Mouse (Mus musculus) thymus, adult 2 months (tissue): ENCODE data around the gene Ovol1.

Experiments used
- CTCF ChIP-seq: fragments of 200-500 bp; IDR thresholded peaks from 2 replicates; pipeline ENCODE4 v1.5.1; 2012; ENCODE audit warnings: mild to moderate bottlenecking, control low read depth, low read length, moderate library complexity, borderline replicate concordance; ENCODE audit not compliant: control insufficient read depth, poor library complexity, insufficient read depth; ENCODE audit errors: extremely low read depth
- POLR2A ChIP-seq: fragments of 200-500 bp; IDR thresholded peaks from 2 replicates; pipeline ENCODE4 v1.6.1; 2012; ENCODE audit warnings: mild to moderate bottlenecking, low read length, control low read depth, moderate library complexity; ENCODE audit not compliant: control insufficient read depth, poor library complexity, insufficient read depth; ENCODE audit errors: extremely low read depth

DNA sequence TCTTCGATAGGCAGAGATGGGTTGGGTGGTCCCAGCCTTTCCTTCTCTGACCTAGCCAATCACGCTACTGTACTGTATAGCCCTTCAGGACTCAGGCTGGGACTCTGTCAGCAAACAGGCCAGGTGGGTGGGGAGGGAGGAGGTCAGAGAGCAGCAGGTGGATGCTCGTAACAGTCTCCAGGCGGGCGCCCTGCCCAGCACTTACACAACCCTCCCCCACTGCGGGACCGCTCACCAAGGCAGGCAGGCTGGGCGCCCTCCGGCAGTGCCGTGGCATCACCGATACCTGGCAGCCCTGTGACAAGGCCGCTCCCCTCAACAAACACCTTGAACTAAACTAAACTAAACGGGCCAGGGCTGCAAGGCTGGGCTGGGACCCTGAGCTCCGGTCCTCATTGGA, 6.2 kb downstream of the Ovol1 start:
- TF ChIP-seq POLR2A (no peak), CTCF (no peak)
